Mouse (Mus musculus): Measurements from ENCODE around the gene Lrrc4c.

Gene Lrrc4c

GRCm38 (mm10) chr2:97478175-97478924 lies 1160.4 kb downstream of the Lrrc4c start:
- no peak for DNase-seq (ENCODE audit: low read depth)

- no peak for DNase-seq (ENCODE audit: low read depth)
These were observed 1160.9 kb downstream of the Lrrc4c start for GRCm38 (mm10) chr2:97478925-97479298.

DNA sequence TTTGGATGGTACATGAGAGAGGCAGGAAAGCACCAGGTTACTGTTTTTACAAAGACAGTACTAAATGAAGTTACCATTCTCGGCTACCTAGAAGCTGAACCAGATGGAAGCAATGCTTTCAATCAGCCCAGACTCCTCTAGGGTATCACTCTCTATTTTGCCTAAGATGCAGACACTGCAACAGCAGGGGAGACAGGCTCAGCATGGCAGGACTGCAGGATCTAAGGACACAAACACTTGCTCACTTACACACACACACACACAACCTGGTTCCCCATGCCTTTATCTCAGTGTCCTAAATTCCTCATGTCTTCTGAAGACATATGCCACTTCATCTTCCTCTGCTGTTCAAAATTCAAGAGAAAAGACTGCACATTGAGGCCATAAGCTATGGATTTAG lies 1167.0 kb downstream of the Lrrc4c start:
- no peak for DNase-seq (ENCODE audit: low read depth)

DNA sequence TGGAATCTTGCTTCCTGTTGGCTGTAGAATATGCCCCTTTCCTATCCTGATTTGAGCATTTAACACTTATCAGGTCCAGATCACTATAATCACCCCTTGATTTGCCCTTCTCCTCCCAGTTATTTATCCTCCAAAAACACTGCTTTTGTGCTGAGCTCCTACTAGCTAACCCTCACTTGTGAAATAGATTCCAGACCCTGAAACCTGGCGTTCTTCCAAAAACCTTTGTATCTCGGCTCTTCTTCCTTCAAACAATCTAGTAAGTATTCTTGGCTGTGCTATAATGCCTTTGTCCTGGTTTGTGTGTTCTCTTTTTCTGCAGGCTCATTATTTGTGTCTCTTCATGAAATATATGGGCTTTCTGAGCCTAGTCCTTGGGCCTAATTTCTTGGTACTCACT lies 1167.6 kb downstream of the Lrrc4c start:
- DNase-seq (ENCODE audit: low read depth) = no peak

DNA sequence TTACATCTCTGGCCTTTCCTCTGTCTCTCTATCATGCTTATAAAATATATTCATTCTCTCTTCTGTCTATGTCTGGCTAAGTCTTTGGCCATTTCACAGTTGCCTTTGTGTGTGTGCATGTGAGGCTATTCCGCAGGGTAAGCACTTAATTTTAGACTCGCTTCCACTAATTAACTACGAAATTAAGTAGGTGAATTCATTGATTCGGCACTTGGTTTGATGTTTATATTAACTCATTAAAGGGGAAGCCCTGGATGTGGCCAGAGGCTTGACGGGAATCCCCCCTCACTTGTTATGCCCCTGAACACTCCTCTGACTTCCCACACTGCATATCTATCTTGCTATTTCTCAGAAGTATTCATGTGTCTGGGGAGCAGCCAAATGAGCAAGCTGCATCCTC lies 1169.6 kb downstream of the Lrrc4c start:
- DNase-seq (ENCODE audit: low read depth) = no peak

DNA sequence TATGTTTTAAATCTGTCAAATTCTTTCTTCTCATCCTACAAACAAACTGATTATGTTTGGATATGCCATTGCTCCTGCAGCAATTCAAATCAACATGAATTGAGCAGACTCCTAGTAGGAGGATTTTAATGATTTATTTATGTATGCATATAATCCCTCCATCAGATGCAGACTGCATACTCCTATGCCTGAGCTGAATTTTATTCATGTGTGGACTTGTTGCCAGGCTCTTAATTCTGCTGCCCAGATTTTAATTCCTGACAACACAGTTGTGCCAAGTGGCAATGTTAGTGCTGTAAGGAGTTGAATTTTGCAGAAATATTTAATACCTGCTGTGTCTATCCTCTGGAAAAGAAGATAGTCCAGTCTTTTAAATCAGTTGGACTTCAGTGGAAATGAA lies 1179.1 kb downstream of the Lrrc4c start:
- no peak for DNase-seq (ENCODE audit: low read depth)

DNA sequence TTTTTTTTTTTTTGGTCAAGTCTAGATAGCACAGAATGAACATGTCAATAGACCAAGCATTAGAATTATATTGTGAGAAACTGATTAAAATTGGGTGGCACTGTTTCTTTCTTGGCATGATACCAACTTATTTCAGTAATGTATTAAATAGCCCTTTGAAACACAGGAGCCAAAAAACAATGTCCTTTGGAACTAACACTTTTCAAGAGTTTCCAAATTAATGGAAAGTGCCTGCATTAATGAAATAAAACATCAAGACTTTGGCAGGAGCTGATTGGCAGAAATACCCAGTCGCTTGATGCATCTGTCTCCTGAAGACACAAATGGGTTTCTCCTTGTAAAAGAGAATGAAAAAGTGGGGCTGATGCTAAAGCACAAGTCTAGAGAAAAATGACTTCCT lies 1184.5 kb downstream of the Lrrc4c start:
- no peak for DNase-seq (ENCODE audit: low read depth)

- DNase-seq (ENCODE audit: low read depth) = no peak
These were observed 1186.9 kb downstream of the Lrrc4c start for GRCm38 (mm10) chr2:97504902-97505301.

DNA sequence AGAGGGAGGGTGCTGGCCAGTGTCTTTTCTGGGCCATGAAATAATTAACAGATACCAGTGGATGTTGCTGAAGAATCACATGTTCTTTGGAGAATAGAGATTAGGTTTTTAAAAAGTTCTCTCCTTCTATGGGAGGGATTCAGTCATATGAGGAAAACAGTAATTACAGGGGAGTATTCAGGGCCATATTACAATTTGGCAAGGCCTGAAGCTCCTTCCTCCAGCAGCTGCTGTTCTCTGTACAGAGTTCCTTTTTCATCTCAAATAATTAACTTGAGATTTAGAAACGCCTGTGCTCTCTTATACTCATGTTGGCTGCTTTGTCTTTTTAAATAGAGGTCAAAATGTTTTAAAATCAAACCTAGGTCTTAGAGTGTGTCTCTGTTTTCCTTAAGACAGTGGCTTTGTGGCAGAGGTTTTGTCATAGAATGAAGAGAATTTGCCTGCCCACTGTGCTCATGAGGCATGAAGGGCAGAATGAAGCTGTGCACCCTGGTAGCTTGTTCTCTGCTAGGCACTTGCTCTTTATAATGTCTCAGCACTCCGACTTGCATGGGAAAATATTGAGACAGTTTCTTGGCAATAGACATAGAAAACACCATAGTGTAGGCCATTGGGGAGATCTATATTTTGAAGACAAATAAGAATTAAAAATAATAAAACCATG lies 1206.4 kb downstream of the Lrrc4c start:
- no peak for DNase-seq (ENCODE audit: low read depth)

DNA sequence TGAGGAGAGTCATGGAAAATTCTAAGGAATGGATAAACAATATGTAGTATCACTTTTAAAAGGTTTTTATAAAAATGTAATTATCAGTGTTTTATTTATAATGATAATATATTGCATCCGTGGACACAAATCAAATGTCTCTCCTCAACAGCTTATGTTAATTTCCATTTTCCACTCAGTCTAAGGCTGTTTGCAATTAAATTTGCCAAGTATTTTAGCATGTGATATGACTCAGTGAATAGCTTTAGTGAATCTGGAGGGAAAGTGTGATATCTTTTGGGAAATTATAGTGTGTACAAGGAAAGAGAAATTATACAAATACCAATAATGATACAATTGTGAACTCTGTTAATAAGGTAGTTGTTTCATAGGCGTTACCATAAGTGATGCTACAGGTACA lies 1207.1 kb downstream of the Lrrc4c start:
- DNase-seq (ENCODE audit: low read depth) = no peak

DNA sequence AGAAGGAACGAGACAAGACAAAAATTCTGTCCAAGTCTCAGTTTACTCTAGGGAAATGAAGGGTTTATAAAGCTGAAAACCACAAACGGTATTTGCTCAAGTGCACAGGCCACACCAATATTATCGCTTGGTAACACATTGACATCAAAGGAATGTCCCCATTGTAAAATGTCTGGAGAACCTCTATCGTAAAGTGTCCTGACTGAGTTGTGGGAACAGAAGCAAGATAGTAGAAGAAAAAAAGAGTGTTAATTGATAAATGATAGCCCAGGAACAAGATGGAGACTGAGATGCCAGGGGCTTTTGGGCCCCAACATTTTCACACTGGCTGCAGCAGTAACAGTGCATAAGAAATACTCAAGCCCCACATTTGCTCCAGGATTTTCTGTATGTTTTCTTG lies 1212.7 kb downstream of the Lrrc4c start:
- DNase-seq (ENCODE audit: low read depth) = no peak

- DNase-seq (ENCODE audit: low read depth) = no peak
These were observed 1226.0 kb downstream of the Lrrc4c start for GRCm38 (mm10) chr2:97543691-97544672.

DNA sequence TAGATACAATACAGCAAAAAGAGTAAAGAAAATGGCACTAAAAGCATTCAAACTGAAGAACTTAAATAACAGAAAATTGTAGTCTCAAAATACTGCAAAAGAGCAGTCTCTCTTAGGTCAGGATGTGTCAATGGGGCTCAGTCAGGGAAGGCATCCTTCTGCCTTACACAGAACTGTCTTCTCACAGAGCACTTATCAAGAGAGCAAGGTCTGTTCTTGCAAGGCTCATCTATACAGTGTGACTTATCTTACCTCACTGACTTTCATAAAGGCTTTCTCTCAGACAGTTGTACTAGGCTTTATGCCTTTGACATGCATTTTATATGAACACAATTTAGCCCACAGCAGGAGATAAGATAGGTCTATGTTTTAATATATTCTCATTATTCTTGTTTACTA lies 1226.7 kb downstream of the Lrrc4c start:
- no peak for DNase-seq (ENCODE audit: low read depth)

GRCm38 (mm10) chr2:97545946-97546345 lies 1228.0 kb downstream of the Lrrc4c start:
- DNase-seq (ENCODE audit: low read depth) = no peak

- no peak for DNase-seq (ENCODE audit: low read depth)
These were observed 1246.5 kb downstream of the Lrrc4c start for GRCm38 (mm10) chr2:97564509-97564908.

DNA sequence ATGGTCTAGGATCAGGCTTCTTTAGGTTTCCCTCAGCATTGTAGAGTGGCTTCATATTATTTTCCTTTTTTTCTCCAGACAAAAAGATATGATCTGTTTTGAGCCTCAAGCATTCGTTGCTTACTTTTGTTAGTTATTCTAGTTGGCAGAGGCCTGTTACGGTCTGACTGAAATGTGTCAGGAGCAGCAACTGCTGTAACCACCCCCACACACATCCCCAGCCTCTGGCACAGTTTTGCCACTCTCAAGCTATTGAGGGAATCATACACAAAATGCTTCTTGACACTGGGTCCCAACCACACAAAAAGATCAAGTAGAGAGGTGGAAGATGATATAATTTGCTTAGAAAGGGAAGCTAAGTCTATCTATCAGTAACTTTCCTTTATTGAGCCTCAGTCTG lies 1251.0 kb downstream of the Lrrc4c start:
- no peak for DNase-seq (ENCODE audit: low read depth)

- no peak for DNase-seq (ENCODE audit: low read depth)
These were observed 1257.0 kb downstream of the Lrrc4c start for GRCm38 (mm10) chr2:97574921-97575320.

- no peak for DNase-seq (ENCODE audit: low read depth)
These were observed 1263.2 kb downstream of the Lrrc4c start for GRCm38 (mm10) chr2:97581132-97581531.

- no peak for DNase-seq (ENCODE audit: low read depth)
These were observed 1268.4 kb downstream of the Lrrc4c start for GRCm38 (mm10) chr2:97586322-97586721.

GRCm38 (mm10) chr2:97590563-97590962 lies 1272.6 kb downstream of the Lrrc4c start:
- DNase-seq (ENCODE audit: low read depth) = no peak

GRCm38 (mm10) chr2:97604182-97604581 lies 1286.2 kb downstream of the Lrrc4c start:
- DNase-seq (ENCODE audit: low read depth) = no peak

- DNase-seq (ENCODE audit: low read depth) = no peak
These were observed 1286.8 kb downstream of the Lrrc4c start for GRCm38 (mm10) chr2:97604688-97605215.

Measured in naive thymus-derived CD4-positive, alpha-beta T cell, adult 2 months (primary cell).